Mouse (Mus musculus) central nervous system, embryonic 14 days (tissue): ENCODE data around the gene Mageb4. TPM values are rescaled to one million over a fixed set of nuclear protein-coding genes. Genes with fewer than 3 reads are reported as not detected.

Source experiments
- polyA plus RNA-seq: library from polyadenylated mRNA; depleted of rRNA; stranded (reverse); fragments of >200 nt; gene quantifications from 2 replicates; pipeline ENCODE4 v1.2.3, GENCODE M21; 2012; rRNA removed

Mageb4 gene
- polyA plus RNA-seq: not detected in 2 replicates

DNA sequence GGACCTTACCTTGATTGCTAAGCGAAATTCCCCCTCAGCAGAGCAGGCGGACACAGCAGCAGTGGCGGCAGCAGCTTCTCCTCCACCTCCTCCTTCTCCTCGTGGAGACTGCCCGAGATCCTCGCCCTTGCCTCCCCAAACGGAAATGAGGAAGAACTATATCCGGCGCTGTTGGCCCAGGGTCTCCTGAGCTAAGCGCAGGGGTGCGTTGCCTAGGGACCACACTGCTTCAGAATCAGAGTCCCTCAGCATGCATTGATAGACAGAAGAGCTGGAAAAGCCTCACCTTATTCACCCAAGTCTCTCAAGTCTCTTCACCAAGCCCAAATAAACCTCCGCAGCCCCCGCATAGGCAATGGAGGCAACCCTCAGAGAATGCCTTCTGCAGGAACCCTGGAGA lies at the start of gene Mageb4:
Mageb4 (minus strand) TSS at position 101 of the 400 bp plus-strand sequence.

Other genes with a start within 250 kb of the Mageb4 start
- gene Nr0b1, start 113.3 kb downstream of the Mageb4 start, polyA plus RNA-seq: 0.61 and 0.74 TPM in 2 replicates